Mouse (Mus musculus): ENCODE data around the gene Cnr2. TPM values are rescaled to one million over a fixed set of nuclear protein-coding genes. Genes with fewer than 3 reads are reported as not detected.

Gene Cnr2
- polyA plus RNA-seq (2015; fragmentation: Nextera tagmentation; extraction: Ambion mirVana), result 0.12 TPM in 1 of 2 replicates, not detected in the other

- H3K4me2 ChIP-seq (ENCODE audit: low read length), result no peak within 1 kb of the TSS
Measured at GRCm38 (mm10) chr4:135895071-135895571, at the start of gene Cnr2. Gene Cnr2, plus strand, starts transcription at chr4:135895394.

GRCm38 (mm10) chr4:135847581-135847980 lies 47.6 kb upstream of the Cnr2 start:
- 61% methylated on average over 5 of the region's 5 CpGs for WGBS
- H3K27me3 ChIP-seq (replicated peaks; ENCODE audit: control insufficient read depth, insufficient read depth, low read length), result no peaks in the 10 kb centered on the region
- no peaks in the 10 kb centered on the region for H3K36me3 ChIP-seq (ENCODE audit: control insufficient read depth, insufficient read depth)
- no peak for ATAC-seq
- H3K4me1 ChIP-seq (replicated peaks; ENCODE audit: control insufficient read depth, insufficient read depth, low read length), result peaks cover 17% of the 10 kb centered on the region
- no peak overlapping the region for H3K27ac ChIP-seq (ENCODE audit: low read length)
- no peak overlapping the region for H3K4me2 ChIP-seq (ENCODE audit: low read length)
- H3K9me3 ChIP-seq (ENCODE audit: control insufficient read depth, low read length), result no peaks in the 10 kb centered on the region
- no peak overlapping the region for H3K4me3 ChIP-seq (replicated peaks; ENCODE audit: low read length)
- H3K9ac ChIP-seq (replicated peaks; ENCODE audit: low read depth, low read length), result no peak overlapping the region

More at GRCm38 (mm10) chr4:135895071-135895571, at the start of gene Cnr2:
- Histone ChIP-seq H3K27ac (ENCODE audit: low read length) (no peak within 1 kb of the TSS), H3K4me3 (replicated peaks; ENCODE audit: low read length) (no peak within 1 kb of the TSS), H3K27me3 (replicated peaks; ENCODE audit: control insufficient read depth, insufficient read depth, low read length) (no peaks in the 10 kb centered on the region), H3K9me3 (ENCODE audit: control insufficient read depth, low read length) (no peaks in the 10 kb centered on the region), H3K36me3 (ENCODE audit: control insufficient read depth, insufficient read depth) (no peaks in the 10 kb centered on the region), H3K4me1 (replicated peaks; ENCODE audit: control insufficient read depth, insufficient read depth, low read length) (no peaks in the 10 kb centered on the region), H3K9ac (replicated peaks; ENCODE audit: low read depth, low read length) (no peak within 1 kb of the TSS)
- ATAC-seq, result no peak
- WGBS, result 66% methylated on average over 8 of the region's 8 CpGs

DNA sequence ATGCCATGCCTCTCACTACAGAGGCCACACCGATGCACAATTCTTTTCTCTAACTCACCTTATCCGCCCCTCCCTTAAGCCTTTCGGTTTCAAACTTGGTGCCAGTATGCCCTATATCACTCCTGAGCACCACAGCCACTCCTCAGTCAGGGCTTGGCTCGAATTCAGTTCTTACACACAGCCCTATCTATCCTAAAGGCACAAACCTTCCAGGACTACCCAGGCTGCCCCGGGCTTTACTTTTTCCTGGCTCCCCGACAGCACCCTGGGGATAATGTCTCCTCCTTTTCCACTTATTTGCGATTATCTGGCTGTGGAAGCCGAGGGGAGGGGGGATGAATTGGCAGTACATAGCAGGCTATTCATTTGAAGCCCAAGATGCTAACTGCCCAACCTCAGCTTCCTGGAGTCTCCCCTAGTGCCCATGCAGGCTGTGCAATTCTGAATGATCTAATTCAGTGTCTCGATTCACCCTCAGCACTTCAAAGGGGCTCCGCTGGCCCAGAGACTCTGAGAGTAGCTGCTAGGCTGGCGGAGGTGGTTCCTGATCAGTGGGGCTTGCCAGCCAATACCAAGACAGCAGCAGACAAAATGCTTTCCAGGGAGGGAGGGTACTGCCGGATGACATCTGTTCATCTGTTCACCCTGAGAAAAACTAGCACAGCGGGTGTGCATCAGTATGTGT lies 44.6 kb upstream of the Cnr2 start:
- H3K4me1 ChIP-seq (replicated peaks; ENCODE audit: control insufficient read depth, insufficient read depth, low read length), result peaks cover 28% of the 10 kb centered on the region
- peak overlapping the region; percentile 20 for H3K4me2 ChIP-seq (ENCODE audit: low read length)
- 0 out of 2 replicates have a peak overlapping the region, but pooled peaks have one; percentile 0 for H3K4me3 ChIP-seq (replicated peaks; ENCODE audit: low read length)
- no peaks in the 10 kb centered on the region for H3K36me3 ChIP-seq (ENCODE audit: control insufficient read depth, insufficient read depth)
- no peaks in the 10 kb centered on the region for H3K9me3 ChIP-seq (ENCODE audit: control insufficient read depth, low read length)
- H3K27ac ChIP-seq (ENCODE audit: low read length), result peak overlapping the region; percentile 84
- H3K27me3 ChIP-seq (replicated peaks; ENCODE audit: control insufficient read depth, insufficient read depth, low read length), result no peaks in the 10 kb centered on the region
- peak overlapping the region; percentile 54 for H3K9ac ChIP-seq (replicated peaks; ENCODE audit: low read depth, low read length)
- whole genome bisulfite sequencing, result 23% methylated on average over 13 of the region's 13 CpGs
- peak; percentile 61 for ATAC-seq

DNA sequence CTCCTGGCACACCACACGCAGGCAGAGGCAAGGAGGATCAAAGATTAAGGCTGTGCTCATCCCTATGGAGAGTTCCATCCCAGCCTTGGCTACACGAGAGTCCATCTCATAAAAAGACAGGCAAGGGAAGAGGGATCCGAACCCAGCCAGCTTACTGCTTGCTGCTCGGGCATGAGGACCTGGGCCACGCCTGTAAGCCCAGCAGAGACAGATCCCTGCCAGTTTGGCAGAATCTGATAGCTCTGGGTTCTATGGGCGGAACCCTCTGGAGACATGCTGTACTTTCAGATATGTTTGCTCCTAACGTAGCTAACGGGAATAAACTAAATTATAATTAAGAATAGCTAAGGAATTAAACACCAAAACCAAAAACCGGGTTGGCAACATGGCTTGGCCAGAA lies 43.3 kb upstream of the Cnr2 start:
- peaks cover 28% of the 10 kb centered on the region for H3K4me1 ChIP-seq (replicated peaks; ENCODE audit: control insufficient read depth, insufficient read depth, low read length)
- ATAC-seq, result no peak
- WGBS, result 79% methylated on average over 9 of the region's 9 CpGs
- peak overlapping the region; percentile 41; the same call in 1 of the 2 replicates for H3K27ac ChIP-seq (ENCODE audit: low read length)
- H3K9ac ChIP-seq (replicated peaks; ENCODE audit: low read depth, low read length), result no peak overlapping the region
- no peak overlapping the region for H3K4me3 ChIP-seq (replicated peaks; ENCODE audit: low read length)
- no peaks in the 10 kb centered on the region for H3K9me3 ChIP-seq (ENCODE audit: control insufficient read depth, low read length)
- no peak overlapping the region for H3K4me2 ChIP-seq (ENCODE audit: low read length)
- no peaks in the 10 kb centered on the region for H3K36me3 ChIP-seq (ENCODE audit: control insufficient read depth, insufficient read depth)
- no peaks in the 10 kb centered on the region for H3K27me3 ChIP-seq (replicated peaks; ENCODE audit: control insufficient read depth, insufficient read depth, low read length)

DNA sequence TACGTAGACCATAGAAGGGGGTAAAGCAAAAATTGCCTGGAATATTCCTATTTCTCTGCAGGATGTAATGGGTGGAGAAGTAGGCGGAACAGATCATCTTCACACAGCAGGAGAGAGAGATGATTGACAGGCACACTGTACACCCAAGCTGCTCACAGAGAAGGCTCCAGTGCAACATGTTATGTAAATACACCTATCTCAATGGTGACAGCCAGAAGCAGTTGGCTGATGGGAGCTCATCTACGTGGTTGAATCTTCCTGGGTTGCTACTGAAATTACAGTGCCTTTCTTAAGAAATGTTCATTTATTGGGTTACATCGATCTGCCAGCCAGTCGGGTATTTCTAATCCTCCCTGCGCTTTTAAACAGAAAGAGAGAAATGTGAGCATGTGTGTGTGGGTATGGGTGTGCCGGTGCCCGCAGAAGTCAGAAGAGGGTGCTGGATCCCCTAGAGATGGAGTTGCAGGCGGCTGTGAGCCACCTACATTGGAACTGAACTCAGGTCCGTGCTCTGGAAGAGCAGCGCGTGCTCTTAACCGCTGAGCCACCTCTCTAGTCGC lies 41.1 kb upstream of the Cnr2 start:
- H3K4me2 ChIP-seq (ENCODE audit: low read length), result no peak overlapping the region
- no peak overlapping the region for H3K9ac ChIP-seq (replicated peaks; ENCODE audit: low read depth, low read length)

GRCm38 (mm10) chr4:135854630-135855029 lies 40.6 kb upstream of the Cnr2 start:
- H3K9me3 ChIP-seq (ENCODE audit: control insufficient read depth, low read length), result no peaks in the 10 kb centered on the region
- H3K27ac ChIP-seq (ENCODE audit: low read length), result peak overlapping the region; percentile 99
- WGBS, result 63% methylated on average over 11 of the region's 11 CpGs
- peaks cover 43% of the 10 kb centered on the region for H3K4me1 ChIP-seq (replicated peaks; ENCODE audit: control insufficient read depth, insufficient read depth, low read length)
- ATAC-seq, result no peak
- peak overlapping the region; percentile 95 for H3K9ac ChIP-seq (replicated peaks; ENCODE audit: low read depth, low read length)
- no peak overlapping the region for H3K4me3 ChIP-seq (replicated peaks; ENCODE audit: low read length)
- H3K36me3 ChIP-seq (ENCODE audit: control insufficient read depth, insufficient read depth), result no peaks in the 10 kb centered on the region
- H3K27me3 ChIP-seq (replicated peaks; ENCODE audit: control insufficient read depth, insufficient read depth, low read length), result no peaks in the 10 kb centered on the region
- H3K4me2 ChIP-seq (ENCODE audit: low read length), result peak overlapping the region; percentile 86; the same call in 1 of the 2 replicates

More for the DNA sequence above, 41.1 kb upstream of the Cnr2 start:
- 75% methylated on average over 14 of the region's 14 CpGs for whole genome bisulfite sequencing
- no peak overlapping the region for H3K4me3 ChIP-seq (replicated peaks; ENCODE audit: low read length)
- peak overlapping the region; percentile 99 for H3K27ac ChIP-seq (ENCODE audit: low read length)
- H3K4me1 ChIP-seq (replicated peaks; ENCODE audit: control insufficient read depth, insufficient read depth, low read length), result peaks cover 39% of the 10 kb centered on the region
- no peaks in the 10 kb centered on the region for H3K27me3 ChIP-seq (replicated peaks; ENCODE audit: control insufficient read depth, insufficient read depth, low read length)
- no peaks in the 10 kb centered on the region for H3K9me3 ChIP-seq (ENCODE audit: control insufficient read depth, low read length)
- ATAC-seq, result no peak
- no peaks in the 10 kb centered on the region for H3K36me3 ChIP-seq (ENCODE audit: control insufficient read depth, insufficient read depth)

- Histone ChIP-seq H3K4me3 (replicated peaks; ENCODE audit: low read length) (peak overlapping the region; percentile 97), H3K4me1 (replicated peaks; ENCODE audit: control insufficient read depth, insufficient read depth, low read length) (peaks cover 45% of the 10 kb centered on the region), H3K36me3 (ENCODE audit: control insufficient read depth, insufficient read depth) (no peaks in the 10 kb centered on the region), H3K9ac (replicated peaks; ENCODE audit: low read depth, low read length) (peak overlapping the region; percentile 95), H3K27me3 (replicated peaks; ENCODE audit: control insufficient read depth, insufficient read depth, low read length) (no peaks in the 10 kb centered on the region), H3K4me2 (ENCODE audit: low read length) (peak overlapping the region; percentile 86), H3K27ac (ENCODE audit: low read length) (peak overlapping the region; percentile 99), H3K9me3 (ENCODE audit: control insufficient read depth, low read length) (no peaks in the 10 kb centered on the region)
- peak; percentile 13; the same call in 1 of the 2 replicates for ATAC-seq
- 7% methylated on average over 6 of the region's 6 CpGs for WGBS
Measured at GRCm38 (mm10) chr4:135855080-135855479, 40.1 kb upstream of the Cnr2 start.

DNA sequence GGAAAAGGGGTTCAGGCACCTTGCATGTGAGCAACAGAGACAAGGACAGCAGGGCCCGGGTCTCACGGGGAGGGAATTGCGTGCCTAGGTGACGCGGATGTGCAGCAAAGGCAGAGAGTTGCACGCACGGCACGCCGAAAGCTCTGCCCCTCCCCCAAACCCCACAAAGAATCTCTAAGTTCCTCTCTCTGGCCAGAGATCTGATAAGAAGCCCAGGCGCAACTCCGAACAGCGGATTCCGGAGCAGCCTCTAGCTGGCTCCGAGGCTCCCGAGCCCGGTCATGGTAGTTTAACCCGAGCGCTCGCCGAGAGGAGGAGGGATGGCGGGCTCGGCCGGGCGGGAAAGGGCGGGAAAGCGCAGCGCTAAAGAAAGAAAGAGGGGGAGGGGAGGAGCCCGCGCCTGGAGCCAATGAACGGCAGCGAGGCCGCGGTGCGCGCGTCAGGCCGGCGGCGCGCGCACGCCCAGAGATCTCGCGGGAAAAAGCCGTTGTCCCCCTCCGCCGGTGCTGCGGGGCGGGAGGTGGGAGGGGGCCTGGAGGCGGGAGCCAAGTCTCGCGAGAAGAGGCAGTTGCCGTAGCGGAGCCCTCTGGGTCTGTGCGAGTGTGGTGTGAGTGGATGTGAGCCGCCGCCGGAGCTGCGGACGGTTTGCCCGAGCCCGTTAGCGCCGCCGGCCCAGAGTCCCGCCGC lies 39.5 kb upstream of the Cnr2 start, which contains the start of gene Srsf10:
Gene Srsf10 (plus strand): TSS at position 212 of the 687 bp plus-strand sequence.
- H3K27ac ChIP-seq (ENCODE audit: low read length), result peak within 1 kb of the TSS; percentile 99
- H3K9ac ChIP-seq (replicated peaks; ENCODE audit: low read depth, low read length), result peak within 1 kb of the TSS; percentile 95
- H3K4me2 ChIP-seq (ENCODE audit: low read length), result peak within 1 kb of the TSS; percentile 86
- no peaks in the 10 kb centered on the region for H3K27me3 ChIP-seq (replicated peaks; ENCODE audit: control insufficient read depth, insufficient read depth, low read length)
- H3K36me3 ChIP-seq (ENCODE audit: control insufficient read depth, insufficient read depth), result no peaks in the 10 kb centered on the region
- H3K4me1 ChIP-seq (replicated peaks; ENCODE audit: control insufficient read depth, insufficient read depth, low read length), result peaks cover 39% of the 10 kb centered on the region
- H3K4me3 ChIP-seq (replicated peaks; ENCODE audit: low read length), result peak within 1 kb of the TSS; percentile 97
- under 1% methylated on average over 57 of the region's 67 CpGs for WGBS
- H3K9me3 ChIP-seq (ENCODE audit: control insufficient read depth, low read length), result no peaks in the 10 kb centered on the region
- peak; percentile 96 for ATAC-seq

All from forebrain, embryonic 16.5 days (tissue).